Mouse (Mus musculus) testis, adult 2 months (tissue): Measurements from ENCODE around the gene Tbx4. TPM values are rescaled to one million over a fixed set of nuclear protein-coding genes. Genes with fewer than 3 reads are reported as not detected.
A peak's percentile ranks its signal among the peaks of the same experiment; 100 is the strongest.

Experiments used
- H3K27ac ChIP-seq: fragments of 200-500 bp; 2 replicates; pipeline ENCODE4 v1.5.1; 2012; ENCODE audit warnings: low read depth, low read length; ENCODE audit not compliant: control insufficient read depth, insufficient read depth
- H3K27me3 ChIP-seq: fragments of 200-500 bp; 2 replicates; pipeline ENCODE4 v1.6.1; 2012; ENCODE audit warnings: mild to moderate bottlenecking, low read length, moderate library complexity; ENCODE audit not compliant: control insufficient read depth, insufficient read depth
- H3K36me3 ChIP-seq: fragments of 200-500 bp; 2 replicates; pipeline ENCODE4 v1.6.1; 2012; ENCODE audit warnings: mild to moderate bottlenecking, low read length; ENCODE audit not compliant: control insufficient read depth, insufficient read depth
- H3K4me1 ChIP-seq: fragments of 200-500 bp; 2 replicates; pipeline ENCODE4 v1.6.1; 2012; ENCODE audit warnings: low read length; ENCODE audit not compliant: control insufficient read depth, insufficient read depth
- H3K4me3 ChIP-seq: fragments of 200-500 bp; 2 replicates; pipeline ENCODE4 v1.5.1; 2012; ENCODE audit warnings: low read depth, mild to moderate bottlenecking, low read length, moderate library complexity, mixed read lengths; ENCODE audit not compliant: control insufficient read depth
- CTCF ChIP-seq: fragments of 200-500 bp; IDR thresholded peaks from 2 replicates; pipeline ENCODE4 v1.5.1; 2012; ENCODE audit warnings: low read depth, mild to moderate bottlenecking, inconsistent platforms, low read length, moderate library complexity; ENCODE audit not compliant: control insufficient read depth, insufficient read depth, insufficient replicate concordance
- POLR2A ChIP-seq: fragments of 200-500 bp; IDR thresholded peaks from 2 replicates; pipeline ENCODE4 v1.6.1; 2012; ENCODE audit warnings: low read depth, mild to moderate bottlenecking, inconsistent platforms, low read length, moderate library complexity; ENCODE audit not compliant: control insufficient read depth
- polyA plus RNA-seq: library from polyadenylated mRNA; depleted of rRNA; stranded (reverse); fragments of >200 nt; gene quantifications from 2 replicates; pipeline ENCODE4 v1.2.3, GENCODE M21; 2012

The Tbx4 gene
- polyA plus RNA-seq, 1 experiment, result 0.61 TPM

GRCm38 (mm10) chr11:85889730-85890562 is 3.7 kb downstream of the Tbx4 start:
- Histone ChIP-seq H3K27ac (no peak overlapping the region), H3K36me3 (no peaks in the 10 kb centered on the region), H3K27me3 (peaks cover 18% of the 10 kb centered on the region), H3K4me1 (peaks cover 16% of the 10 kb centered on the region), H3K4me3 (peak overlapping the region; percentile 9)
- TF ChIP-seq POLR2A (no peak), CTCF (no peak)

- Histone ChIP-seq H3K4me3 (no peak overlapping the region; the same call in 1 of the 2 replicates), H3K36me3 (no peaks in the 10 kb centered on the region), H3K4me1 (peaks cover 16% of the 10 kb centered on the region), H3K27ac (no peak overlapping the region), H3K27me3 (peaks cover 18% of the 10 kb centered on the region)
- TF ChIP-seq POLR2A, result no peak
- no peak for TF ChIP-seq CTCF
Observed at GRCm38 (mm10) chr11:85890563-85890845, 4.3 kb downstream of the Tbx4 start.

- H3K27ac ChIP-seq, result no peak overlapping the region
- H3K4me1 ChIP-seq, result peaks cover 13% of the 10 kb centered on the region
- no peaks in the 10 kb centered on the region for H3K36me3 ChIP-seq
- TF ChIP-seq POLR2A, result no peak
- H3K27me3 ChIP-seq, result peaks cover 18% of the 10 kb centered on the region
- no peak overlapping the region for H3K4me3 ChIP-seq
Observed at GRCm38 (mm10) chr11:85891010-85891691, 4.9 kb downstream of the Tbx4 start.

GRCm38 (mm10) chr11:85891692-85892040 is 5.4 kb downstream of the Tbx4 start:
- TF ChIP-seq CTCF, result no peak
- no peak for TF ChIP-seq POLR2A
- Histone ChIP-seq H3K36me3 (no peaks in the 10 kb centered on the region), H3K4me3 (no peak overlapping the region), H3K27ac (no peak overlapping the region), H3K27me3 (peaks cover 18% of the 10 kb centered on the region), H3K4me1 (peaks cover 11% of the 10 kb centered on the region)

GRCm38 (mm10) chr11:85892771-85893170 is 6.5 kb downstream of the Tbx4 start:
- H3K4me1 ChIP-seq, result peaks cover 11% of the 10 kb centered on the region
- no peak overlapping the region for H3K4me3 ChIP-seq
- TF ChIP-seq CTCF (no peak), POLR2A (no peak)
- peaks cover 18% of the 10 kb centered on the region for H3K27me3 ChIP-seq
- no peaks in the 10 kb centered on the region for H3K36me3 ChIP-seq
- H3K27ac ChIP-seq, result no peak overlapping the region

- no peak overlapping the region for H3K4me3 ChIP-seq
- no peak overlapping the region for H3K27ac ChIP-seq
- H3K36me3 ChIP-seq, result no peaks in the 10 kb centered on the region
- H3K27me3 ChIP-seq, result peaks cover 16% of the 10 kb centered on the region
- H3K4me1 ChIP-seq, result peaks cover 11% of the 10 kb centered on the region
- TF ChIP-seq POLR2A, result no peak
- no peak for TF ChIP-seq CTCF
Observed at GRCm38 (mm10) chr11:85893400-85894135, 7.3 kb downstream of the Tbx4 start.

- H3K27me3 ChIP-seq, result peaks cover 12% of the 10 kb centered on the region
- H3K4me3 ChIP-seq, result no peak overlapping the region
- H3K36me3 ChIP-seq, result no peaks in the 10 kb centered on the region
- peaks cover 11% of the 10 kb centered on the region for H3K4me1 ChIP-seq
- H3K27ac ChIP-seq, result no peak overlapping the region
- TF ChIP-seq CTCF, result no peak
- TF ChIP-seq POLR2A, result no peak
Observed at GRCm38 (mm10) chr11:85894136-85894530, 7.9 kb downstream of the Tbx4 start.
